In the genomic region with DNA sequence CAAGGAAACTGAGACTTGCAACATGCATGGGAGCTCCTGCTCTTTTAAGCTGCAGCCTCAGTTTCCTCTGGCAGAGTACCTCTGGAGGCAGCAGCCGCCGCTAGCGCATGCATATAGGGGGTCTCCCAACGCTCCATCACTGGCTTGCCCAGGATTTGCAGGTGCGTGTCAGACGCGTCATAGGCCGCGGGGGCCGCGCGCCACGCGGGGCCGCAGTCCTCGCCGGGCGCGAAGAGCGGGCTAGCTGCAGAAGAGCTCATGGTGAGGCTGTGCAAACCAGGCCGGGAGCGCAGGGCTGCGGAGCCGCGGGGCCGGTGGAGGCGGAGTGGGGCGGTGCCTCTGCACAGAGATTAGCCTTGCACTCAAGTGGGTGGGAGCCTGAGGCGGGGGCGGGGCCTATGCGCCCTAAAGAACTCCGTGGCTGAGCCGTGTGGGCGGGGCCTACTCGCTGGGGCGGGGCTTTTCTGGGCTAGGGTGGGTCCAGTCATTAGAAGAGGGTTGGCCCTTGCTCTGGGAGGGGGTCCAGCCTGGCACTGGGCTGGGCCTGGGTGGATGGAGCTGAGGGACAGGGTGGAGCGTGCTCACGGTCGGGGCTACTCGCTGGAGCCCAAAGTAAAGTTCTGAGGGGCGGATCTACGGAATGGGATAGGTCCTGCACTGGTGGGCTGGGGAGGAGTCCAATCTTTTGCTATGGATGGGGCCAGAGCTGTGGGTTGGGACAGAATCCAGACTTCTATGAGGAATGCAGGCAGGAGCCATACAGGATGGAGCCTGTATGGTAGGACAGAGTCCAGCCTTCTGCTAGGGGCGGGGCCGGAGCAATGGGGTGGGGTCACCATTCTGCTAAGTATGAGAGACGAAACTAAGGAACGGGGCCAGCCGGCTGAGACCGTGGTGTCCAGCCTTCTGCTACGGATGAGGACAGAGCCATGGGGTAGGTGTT, we compare ENCODE assay signal across 8 mouse cellular contexts. TPM values are rescaled to one million over a fixed set of nuclear protein-coding genes. Genes with fewer than 3 reads are reported as not detected.
DNase-seq lines count a peak whose midpoint lies in the region; ATAC-seq lines count a peak whose summit lies in the region.

Gene Gamt (minus strand): TSS at position 371 of the 943 bp plus-strand sequence.
Gene Dazap1 (plus strand): TSS at position 845 of the 943 bp plus-strand sequence.

- H3K9ac ChIP-seq in hindbrain, embryonic 14.5 days: peak within 1 kb of the TSS; percentile 61

- WGBS in hindbrain, embryonic 14.5 days: under 1% methylated on average over 46 of the region's 49 CpGs

- H3K36me3 ChIP-seq in hindbrain, embryonic 14.5 days (replicated peaks; ENCODE audit: control insufficient read depth, insufficient read depth): peaks cover 34% of the 10 kb centered on the region

- peak; percentile 84 for ATAC-seq in hindbrain, embryonic 14.5 days (ENCODE audit: low FRiP score)

- H3K27me3 ChIP-seq in hindbrain, embryonic 14.5 days (ENCODE audit: control insufficient read depth, insufficient read depth, low read length): no peaks in the 10 kb centered on the region

- peak within 1 kb of the TSS; percentile 86 for H3K4me2 ChIP-seq in hindbrain, embryonic 14.5 days (replicated peaks)

- peak; percentile 96 for DNase-seq in R1 (ENCODE audit: low read depth, low spot score)
- DNase-seq in cerebellum, postnatal 25 days: peak; percentile 91 to 97
- DNase-seq in frontal cortex, postnatal 25 days (ENCODE audit: low spot score in 2 of 2): peak; percentile 74 to 81
- peak; percentile 88 for DNase-seq in hindbrain, embryonic 14.5 days (ENCODE audit: low spot score)
- DNase-seq in layer of hippocampus, postnatal 36 days: peak; percentile 90 to 92
- peak; percentile 99 for DNase-seq in lung, postnatal 36 days
- peak; percentile 97 for DNase-seq in retina, postnatal 1 day
- peak; percentile 95 to 96 for DNase-seq in urinary bladder, adult 18-20 months (ENCODE audit: low spot score in 2 of 2)

- H3K9me3 ChIP-seq in hindbrain, embryonic 14.5 days (ENCODE audit: control insufficient read depth, low read length): no peaks in the 10 kb centered on the region

- H3K27ac ChIP-seq in hindbrain, embryonic 14.5 days: peak within 1 kb of the TSS; percentile 81

- peaks cover 22% of the 10 kb centered on the region for H3K4me1 ChIP-seq in hindbrain, embryonic 14.5 days (replicated peaks; ENCODE audit: control insufficient read depth, insufficient read depth, low read length)

- peak within 1 kb of the TSS; percentile 39 for H3K4me3 ChIP-seq in hindbrain, embryonic 14.5 days (replicated peaks; ENCODE audit: low read length)

RNA-seq across cellular contexts. Expression of gene Gamt, which starts in this region (rescaled TPM):
- polyA plus RNA-seq in hindbrain, embryonic 14.5 days (2014; fragmentation: Nextera tagmentation; extraction: Ambion mirVana): 17.3 and 24.3 TPM in 2 replicates
- total RNA-seq in layer of hippocampus, postnatal 36 days (2021): 10 to 100 TPM; 37.7 to 39.1 TPM

RNA-seq across cellular contexts. Expression of gene Dazap1, which starts in this region (rescaled TPM):
- polyA plus RNA-seq in hindbrain, embryonic 14.5 days (2014; fragmentation: Nextera tagmentation; extraction: Ambion mirVana): 35.2 and 36.3 TPM in 2 replicates
- total RNA-seq in layer of hippocampus, postnatal 36 days (2021): 100 to 1,000 TPM in 1 of 2 experiments, 10 to 100 TPM in 1; 82.6 to 100 TPM

Comparison
In these comparisons a context has a peak if more than half of its experiments do, and no peak if none do; other contexts are left out.
1. Peak in every context shown above with its lines: DNase-seq, ATAC-seq, H3K4me3 ChIP-seq and H3K27ac ChIP-seq.